Mouse (Mus musculus) embryonic facial prominence, embryonic 11.5 days (tissue): ENCODE measurements at regions not wholly inside any gene's neighbourhood (a gene's known extent, or its start where the extent isn't known, plus 50 kb on each side); places are given as distances from the start of the nearest gene placed in this dataset.

Source experiments
- ATAC-seq: fragments of 200-750 bp; cut with Nextera tagmentation; replicated peaks from 2 replicates; pipeline ENCODE4 v1.8.0; 2017; ENCODE audit warnings: low read depth; ENCODE audit not compliant: insufficient number of reproducible peaks, low FRiP score, low TSS enrichment
- DNase-seq: peaks from one replicate; pipeline ENCODE4 v3.0.0-alpha.2; 2015; ENCODE audit warnings: low spot score
- H3K27ac ChIP-seq: fragments of 300-500 bp; sonication (generic); replicated peaks from 2 replicates; pipeline ENCODE4 v1.5.1; 2014; ENCODE audit warnings: mild to moderate bottlenecking, low read depth, low read length, control low read depth
- H3K27me3 ChIP-seq: fragments of 300-500 bp; sonication (generic); 2 replicates; pipeline ENCODE4 v1.6.1; 2014; ENCODE audit warnings: mild to moderate bottlenecking, low read length, moderate library complexity, mixed read lengths; ENCODE audit not compliant: control insufficient read depth, insufficient read depth
- H3K36me3 ChIP-seq: fragments of 300-500 bp; sonication (generic); replicated peaks from 2 replicates; pipeline ENCODE4 v1.6.1; 2014; ENCODE audit warnings: low read depth, mild to moderate bottlenecking, low read length, moderate library complexity, mixed read lengths; ENCODE audit not compliant: control insufficient read depth, insufficient read depth
- H3K4me1 ChIP-seq: fragments of 300-500 bp; sonication (generic); 2 replicates; pipeline ENCODE4 v1.6.1; 2014; ENCODE audit warnings: low read length, mixed read lengths; ENCODE audit not compliant: control insufficient read depth, insufficient read depth
- H3K4me2 ChIP-seq: fragments of 300-500 bp; sonication (generic); 2 replicates; pipeline ENCODE4 v1.6.1; 2014; ENCODE audit warnings: low read depth, mild to moderate bottlenecking, control low read depth, low read length, moderate library complexity
- H3K4me3 ChIP-seq: fragments of 300-500 bp; sonication (generic); 2 replicates; pipeline ENCODE4 v1.5.1; 2014; ENCODE audit warnings: low read depth, low read length, control low read depth
- H3K9ac ChIP-seq: fragments of 300-500 bp; sonication (generic); replicated peaks from 2 replicates; pipeline ENCODE4 v1.6.1; 2014; ENCODE audit warnings: mild to moderate bottlenecking, control low read depth, low read length
- H3K9me3 ChIP-seq: fragments of 300-500 bp; sonication (generic); replicated peaks from 2 replicates; pipeline ENCODE4 v1.6.1; 2016; ENCODE audit warnings: mild to moderate bottlenecking, low read length, inconsistent platforms, mixed read lengths; ENCODE audit not compliant: control insufficient read depth
- WGBS: fragments of 180-500 bp; shearing (Covaris S2); extraction: QIAGEN DNeasy Blood & Tissue Kit; methylation state at CpG from one replicate; pipeline ENCODE4 v1.1.7; 2014; 5-methylcytosine and 5-hydroxymethylcytosine counted together

DNA sequence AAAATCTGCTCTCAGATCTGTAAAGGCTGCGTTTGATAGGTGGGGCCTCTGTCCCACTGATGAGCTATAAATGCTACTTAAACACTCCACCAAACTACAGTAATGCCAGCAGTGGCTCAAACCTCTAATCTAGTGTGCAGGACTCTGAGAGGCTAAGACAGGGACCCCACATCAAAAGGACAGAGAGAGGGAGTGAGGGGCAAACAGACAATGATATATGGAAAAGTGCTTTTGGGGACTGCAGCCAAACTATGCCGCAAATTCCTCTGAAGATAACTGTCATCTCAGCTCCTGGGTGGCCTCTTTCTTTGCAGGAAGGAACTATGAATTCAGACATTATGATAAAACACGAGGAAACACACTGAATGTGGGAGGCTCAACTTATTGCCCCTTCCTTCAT is 138.9 kb upstream of the Ddit4l start:
- no peaks in the 10 kb centered on the region for H3K9me3 ChIP-seq
- H3K4me3 ChIP-seq, result no peak overlapping the region
- no peaks in the 10 kb centered on the region for H3K36me3 ChIP-seq
- ATAC-seq (no peak), DNase-seq (no peak)
- H3K27ac ChIP-seq, result no peak overlapping the region
- 69% methylated on average over 3 of the region's 3 CpGs for WGBS
- no peak overlapping the region for H3K9ac ChIP-seq
- H3K4me2 ChIP-seq, result no peak overlapping the region
- H3K4me1 ChIP-seq, result no peaks in the 10 kb centered on the region
- no peaks in the 10 kb centered on the region for H3K27me3 ChIP-seq

GRCm38 (mm10) chr3:137482971-137483370 is 138.4 kb upstream of the Ddit4l start:
- Histone ChIP-seq H3K9me3 (no peaks in the 10 kb centered on the region), H3K9ac (no peak overlapping the region), H3K4me2 (no peak overlapping the region), H3K4me1 (no peaks in the 10 kb centered on the region), H3K27ac (no peak overlapping the region), H3K36me3 (no peaks in the 10 kb centered on the region), H3K4me3 (no peak overlapping the region), H3K27me3 (no peaks in the 10 kb centered on the region)
- ATAC-seq (no peak), DNase-seq (no peak)
- 65% methylated on average over 4 of the region's 4 CpGs for WGBS

DNA sequence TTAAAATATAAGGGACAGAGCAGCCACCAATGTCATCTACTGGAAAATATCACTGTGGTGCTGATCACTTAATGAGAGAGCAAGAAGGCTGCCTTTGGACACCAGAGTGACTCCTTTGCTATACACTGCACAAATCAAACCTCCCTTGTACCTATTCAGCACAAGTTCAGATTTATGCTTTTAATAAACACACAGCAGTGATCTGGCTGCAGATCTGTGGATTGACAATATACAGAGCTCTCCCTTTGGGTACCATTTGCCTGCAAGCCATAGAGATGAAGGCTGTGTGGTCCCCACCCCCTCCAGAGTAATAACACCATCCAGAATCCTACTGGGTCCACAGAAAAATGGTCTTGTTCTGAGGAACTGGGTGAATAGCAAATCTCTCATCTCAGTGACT is 131.8 kb upstream of the Ddit4l start:
- ATAC-seq (no peak), DNase-seq (no peak)
- no peaks in the 10 kb centered on the region for H3K36me3 ChIP-seq
- no peak overlapping the region for H3K4me2 ChIP-seq
- H3K9me3 ChIP-seq, result no peaks in the 10 kb centered on the region
- H3K4me1 ChIP-seq, result no peaks in the 10 kb centered on the region
- no peaks in the 10 kb centered on the region for H3K27me3 ChIP-seq
- no peak overlapping the region for H3K4me3 ChIP-seq
- no peak overlapping the region for H3K9ac ChIP-seq
- H3K27ac ChIP-seq, result no peak overlapping the region

DNA sequence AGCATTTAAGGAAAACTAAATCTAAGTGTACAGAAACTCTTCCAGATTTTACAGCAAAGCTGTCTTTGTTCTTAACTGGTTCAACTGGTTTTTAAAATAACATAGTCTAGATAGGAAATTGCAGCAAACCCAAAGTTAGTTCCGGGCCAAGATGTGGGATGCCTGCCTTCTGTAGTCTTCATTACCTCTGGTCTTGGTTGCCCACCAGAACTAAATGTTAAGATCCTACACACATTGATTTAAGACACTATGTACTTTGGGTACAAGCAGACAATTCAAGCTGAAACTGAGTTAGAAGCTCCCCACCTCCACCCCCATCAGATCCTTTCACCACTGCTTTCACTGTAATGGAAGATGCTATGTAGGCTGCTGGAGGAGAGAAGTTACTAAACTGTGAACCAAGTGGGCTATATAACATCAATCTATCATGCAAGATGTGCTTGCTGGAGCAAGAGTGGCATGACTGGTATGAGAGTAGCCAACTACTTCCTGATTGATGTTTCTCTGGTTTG is 129.8 kb upstream of the Ddit4l start:
- H3K9me3 ChIP-seq, result no peaks in the 10 kb centered on the region
- H3K36me3 ChIP-seq, result no peaks in the 10 kb centered on the region
- H3K27ac ChIP-seq, result no peak overlapping the region
- no peak overlapping the region for H3K9ac ChIP-seq
- WGBS, result 85% methylated on average over 1 of the region's 1 CpGs
- no peaks in the 10 kb centered on the region for H3K4me1 ChIP-seq
- DNase-seq (no peak), ATAC-seq (no peak)
- no peak overlapping the region for H3K4me2 ChIP-seq
- H3K27me3 ChIP-seq, result no peaks in the 10 kb centered on the region
- no peak overlapping the region for H3K4me3 ChIP-seq

DNA sequence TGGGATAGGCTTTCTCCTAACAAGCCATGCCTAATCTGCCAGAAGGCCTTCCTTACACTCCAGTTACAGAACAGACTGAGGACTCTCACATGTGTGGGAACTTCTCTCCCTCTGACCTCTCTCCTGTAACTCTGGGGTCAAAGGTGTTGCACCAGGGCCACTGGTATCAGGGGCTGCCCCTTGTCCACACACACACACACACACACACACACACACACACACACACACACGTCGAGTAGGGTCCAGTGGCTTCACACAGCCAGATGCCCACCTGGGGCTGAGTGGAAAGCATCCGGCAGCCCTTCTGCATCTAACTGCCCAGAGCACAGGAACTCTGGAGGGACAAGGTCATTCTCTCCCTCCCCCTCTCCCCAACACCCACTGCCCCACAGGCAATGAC is 123.1 kb upstream of the Ddit4l start:
- no peak for DNase-seq
- Histone ChIP-seq H3K27me3 (no peaks in the 10 kb centered on the region), H3K36me3 (no peaks in the 10 kb centered on the region), H3K9me3 (no peaks in the 10 kb centered on the region), H3K4me2 (no peak overlapping the region), H3K4me1 (no peaks in the 10 kb centered on the region), H3K27ac (no peak overlapping the region), H3K9ac (no peak overlapping the region), H3K4me3 (no peak overlapping the region)
- WGBS, result 57% methylated on average over 3 of the region's 3 CpGs
- no peak for ATAC-seq

- H3K27ac ChIP-seq, result no peak overlapping the region
- WGBS, result 90% methylated on average over 1 of the region's 1 CpGs
- H3K36me3 ChIP-seq, result no peaks in the 10 kb centered on the region
- H3K4me2 ChIP-seq, result no peak overlapping the region
- H3K27me3 ChIP-seq, result no peaks in the 10 kb centered on the region
- no peak overlapping the region for H3K9ac ChIP-seq
- DNase-seq (no peak), ATAC-seq (no peak)
- H3K4me1 ChIP-seq, result no peaks in the 10 kb centered on the region
- no peak overlapping the region for H3K4me3 ChIP-seq
- no peaks in the 10 kb centered on the region for H3K9me3 ChIP-seq
These were observed 110.1 kb upstream of the Ddit4l start for GRCm38 (mm10) chr3:137511283-137511682.

DNA sequence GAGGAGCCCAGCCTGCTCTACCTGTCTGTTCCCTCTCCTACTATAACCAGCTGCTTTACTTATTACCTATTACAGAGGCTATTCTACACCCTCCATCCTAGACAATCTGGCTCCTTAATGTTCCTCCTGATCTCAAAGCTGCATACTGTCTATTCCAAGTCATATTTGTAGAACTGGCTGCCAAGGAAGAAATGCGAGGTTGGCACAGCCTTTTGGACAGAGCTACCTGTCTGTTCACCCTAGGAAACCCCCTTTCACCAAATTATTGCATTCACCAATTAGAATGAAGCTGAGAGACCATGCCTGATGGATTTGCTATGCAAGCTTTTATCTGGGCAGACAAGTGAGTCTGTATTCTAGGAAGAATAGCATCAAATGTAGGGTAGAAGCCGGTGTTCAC is 109.0 kb upstream of the Ddit4l start:
- WGBS, result 92% methylated on average over 2 of the region's 2 CpGs

GRCm38 (mm10) chr3:137513026-137513425 is 108.4 kb upstream of the Ddit4l start:
- H3K9me3 ChIP-seq, result no peaks in the 10 kb centered on the region
- no peak overlapping the region for H3K4me3 ChIP-seq
- no peaks in the 10 kb centered on the region for H3K36me3 ChIP-seq
- no peaks in the 10 kb centered on the region for H3K27me3 ChIP-seq
- DNase-seq, result peak; percentile 47
- H3K27ac ChIP-seq, result no peak overlapping the region
- WGBS, result 44% methylated on average over 6 of the region's 6 CpGs
- no peak overlapping the region for H3K4me2 ChIP-seq
- H3K9ac ChIP-seq, result no peak overlapping the region
- no peak for ATAC-seq
- H3K4me1 ChIP-seq, result no peaks in the 10 kb centered on the region

More for the DNA sequence above, 109.0 kb upstream of the Ddit4l start:
- no peaks in the 10 kb centered on the region for H3K36me3 ChIP-seq
- no peaks in the 10 kb centered on the region for H3K27me3 ChIP-seq
- no peaks in the 10 kb centered on the region for H3K4me1 ChIP-seq
- H3K27ac ChIP-seq, result no peak overlapping the region
- no peak for ATAC-seq
- DNase-seq, result no peak
- no peaks in the 10 kb centered on the region for H3K9me3 ChIP-seq
- no peak overlapping the region for H3K9ac ChIP-seq
- no peak overlapping the region for H3K4me2 ChIP-seq
- no peak overlapping the region for H3K4me3 ChIP-seq
